Mouse (Mus musculus) embryonic facial prominence, embryonic 13.5 days (tissue): ENCODE results near the gene Vmo1. TPM values are rescaled to one million over a fixed set of nuclear protein-coding genes. Genes with fewer than 3 reads are reported as not detected.

ENCODE experiments used
- ATAC-seq: fragments of 200-750 bp; cut with Nextera tagmentation; 2 replicates; pipeline ENCODE4 v1.8.0; 2017; ENCODE audit warnings: low read depth; ENCODE audit not compliant: insufficient number of reproducible peaks, insufficient read depth, low FRiP score, low TSS enrichment
- H3K27ac ChIP-seq: fragments of 300-500 bp; sonication (generic); 2 replicates; pipeline ENCODE4 v1.5.1; 2015; ENCODE audit warnings: moderate library complexity, mild to moderate bottlenecking, inconsistent platforms
- H3K27me3 ChIP-seq: fragments of 300-500 bp; sonication (generic); 2 replicates; pipeline ENCODE4 v1.6.1; 2015; ENCODE audit warnings: mild to moderate bottlenecking, inconsistent platforms
- H3K36me3 ChIP-seq: fragments of 300-500 bp; sonication (generic); 2 replicates; pipeline ENCODE4 v1.6.1; 2015; ENCODE audit warnings: mild to moderate bottlenecking, inconsistent platforms
- H3K4me1 ChIP-seq: fragments of 300-500 bp; sonication (generic); 2 replicates; pipeline ENCODE4 v1.6.1; 2015; ENCODE audit warnings: inconsistent platforms
- H3K4me2 ChIP-seq: fragments of 300-500 bp; sonication (generic); 2 replicates; pipeline ENCODE4 v1.6.1; 2015; ENCODE audit warnings: moderate library complexity, mild to moderate bottlenecking, inconsistent platforms
- H3K4me3 ChIP-seq: fragments of 300-500 bp; sonication (generic); 2 replicates; pipeline ENCODE4 v1.5.1; 2015; ENCODE audit warnings: mild to moderate bottlenecking, inconsistent platforms
- H3K9ac ChIP-seq: fragments of 300-500 bp; sonication (generic); 2 replicates; pipeline ENCODE4 v1.6.1; 2015; ENCODE audit warnings: mild to moderate bottlenecking, inconsistent platforms
- H3K9me3 ChIP-seq: fragments of 300-500 bp; sonication (generic); 2 replicates; pipeline ENCODE4 v1.6.1; 2016; ENCODE audit warnings: inconsistent platforms
- WGBS: fragments of 180-500 bp; shearing (Covaris S2); methylation state at CpG from one replicate; pipeline ENCODE4 v1.1.7; 2015; ENCODE audit warnings: mixed read lengths; 5-methylcytosine and 5-hydroxymethylcytosine counted together
- polyA plus RNA-seq: library from polyadenylated mRNA; unstranded; fragments of >200 nt; fragmentation: Nextera tagmentation; extraction: Ambion mirVana; gene quantifications from 2 replicates; pipeline ENCODE4 v1.2.1, GENCODE M21; 2015

The Vmo1 gene
- polyA plus RNA-seq, 1 experiment from 2014 or later: not detected

DNA sequence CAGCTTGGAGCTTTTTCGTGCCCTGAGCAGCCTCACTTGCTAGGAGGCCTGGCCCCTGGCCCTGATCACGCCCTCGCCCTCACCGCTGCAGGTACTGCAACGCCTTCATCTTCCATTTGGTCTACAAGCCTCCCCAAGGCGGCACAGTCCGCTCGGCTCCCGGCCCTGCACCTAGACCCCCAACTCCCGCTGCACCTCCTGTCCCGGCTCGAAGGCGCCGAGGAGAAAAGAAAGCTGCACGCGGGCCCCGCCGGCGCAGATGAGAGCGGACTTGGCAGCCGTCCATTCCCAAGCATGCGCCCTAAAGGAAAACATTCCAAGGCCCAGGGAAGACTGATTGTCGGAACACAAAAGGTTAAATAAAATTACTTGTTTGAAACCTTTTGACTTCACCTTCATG lies 48.6 kb downstream of the Vmo1 start:
- Histone ChIP-seq H3K36me3 (no peaks in the 10 kb centered on the region), H3K9ac (peak overlapping the region; percentile 58), H3K4me3 (peak overlapping the region; percentile 33), H3K4me2 (peak overlapping the region; percentile 60), H3K27me3 (peaks cover 50% of the 10 kb centered on the region), H3K27ac (no peak overlapping the region), H3K4me1 (peaks cover 12% of the 10 kb centered on the region), H3K9me3 (no peaks in the 10 kb centered on the region)
- whole genome bisulfite sequencing: 4% methylated on average over 23 of the region's 23 CpGs
- ATAC-seq: no peak

DNA sequence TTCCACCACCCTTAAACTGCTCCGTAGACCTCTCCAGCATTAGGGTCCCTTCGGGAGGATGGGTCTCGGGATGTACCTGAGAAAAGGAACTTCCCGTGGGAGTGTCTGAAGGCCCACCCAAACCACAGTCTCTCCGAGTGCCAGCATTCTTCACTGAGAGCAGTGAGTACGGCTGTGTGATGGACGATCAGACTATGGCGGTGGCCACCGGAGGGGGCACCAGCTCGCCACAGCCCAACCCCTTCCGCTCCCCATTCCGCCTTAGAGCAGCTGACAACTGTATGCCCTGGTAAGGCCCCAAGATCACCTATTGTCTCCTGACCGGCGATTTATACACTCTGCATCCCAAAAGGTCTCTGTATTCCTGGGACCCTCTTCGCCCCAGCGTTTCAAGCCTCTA lies 49.2 kb downstream of the Vmo1 start:
- Histone ChIP-seq H3K27ac (no peak overlapping the region), H3K36me3 (no peaks in the 10 kb centered on the region), H3K9ac (peak overlapping the region; percentile 58), H3K4me2 (peak overlapping the region; percentile 60), H3K9me3 (no peaks in the 10 kb centered on the region), H3K4me3 (peak overlapping the region; percentile 33), H3K27me3 (peaks cover 56% of the 10 kb centered on the region), H3K4me1 (peaks cover 12% of the 10 kb centered on the region)
- WGBS: 19% methylated on average over 16 of the region's 16 CpGs
- no peak for ATAC-seq

DNA sequence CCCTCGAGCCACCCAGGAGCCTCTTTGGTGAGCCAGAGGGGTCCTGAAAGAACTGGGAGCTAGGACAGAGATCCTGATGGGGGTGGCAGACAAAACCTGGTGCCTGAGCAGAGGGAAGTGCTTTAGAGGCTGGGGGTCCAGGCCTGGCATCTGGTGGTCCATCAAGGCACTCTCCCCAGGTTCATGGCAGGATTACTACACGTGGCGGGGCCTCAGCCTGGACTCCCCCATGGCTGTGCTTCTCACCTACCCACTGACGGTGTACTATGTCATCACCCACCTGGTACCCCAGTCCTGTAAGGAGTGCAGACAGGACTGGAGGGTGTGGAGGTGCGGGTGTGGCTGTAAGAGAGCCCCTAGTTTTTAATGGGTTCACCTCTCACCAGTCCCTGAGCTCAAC lies 50.4 kb downstream of the Vmo1 start:
- H3K4me3 ChIP-seq: no peak overlapping the region
- H3K27me3 ChIP-seq: peaks cover 69% of the 10 kb centered on the region
- no peak overlapping the region for H3K27ac ChIP-seq
- no peaks in the 10 kb centered on the region for H3K9me3 ChIP-seq
- ATAC-seq: peak; percentile 39; the same call in 1 of the 2 replicates
- H3K4me1 ChIP-seq: peaks cover 22% of the 10 kb centered on the region
- WGBS: 75% methylated on average over 5 of the region's 5 CpGs
- no peak overlapping the region for H3K9ac ChIP-seq
- no peak overlapping the region for H3K4me2 ChIP-seq
- H3K36me3 ChIP-seq: no peaks in the 10 kb centered on the region

Other genes with a start within 250 kb of the Vmo1 start
- 0.32 and 0.67 TPM in 2 replicates for gene Alox12e, start 192.0 kb downstream of the Vmo1 start, polyA plus RNA-seq
- 0.87 and 1.3 TPM in 2 replicates for gene Alox15, start 162.6 kb downstream of the Vmo1 start, polyA plus RNA-seq
- 37.1 and 42.1 TPM in 2 replicates for gene Pelp1, start 104.6 kb downstream of the Vmo1 start, polyA plus RNA-seq
- gene Arrb2, start 82.0 kb downstream of the Vmo1 start, polyA plus RNA-seq: 18.1 and 19.4 TPM in 2 replicates
- gene Med11, start 62.7 kb downstream of the Vmo1 start, polyA plus RNA-seq: 40.8 and 44.7 TPM in 2 replicates
- 0.59 and 0.78 TPM in 2 replicates for gene Zmynd15, start 55.2 kb downstream of the Vmo1 start, polyA plus RNA-seq
- 2.4 and 2.6 TPM in 2 replicates for gene Cxcl16, start 54.6 kb downstream of the Vmo1 start, polyA plus RNA-seq
- gene Tm4sf5, start 9.4 kb downstream of the Vmo1 start, polyA plus RNA-seq: 0.69 TPM in 1 of 2 replicates, not detected in the other
- 0.45 TPM in 1 of 2 replicates, not detected in the other for gene Gltpd2, start 4.6 kb upstream of the Vmo1 start, polyA plus RNA-seq
- 837 and 839 TPM in 2 replicates for gene Psmb6, start 10.8 kb upstream of the Vmo1 start, polyA plus RNA-seq
- gene Gm40193, start 18.3 kb upstream of the Vmo1 start, polyA plus RNA-seq: not detected in 2 replicates
- gene Pld2, start 25.4 kb upstream of the Vmo1 start, polyA plus RNA-seq: 5.3 and 6.5 TPM in 2 replicates
- gene Mink1, start 48.3 kb upstream of the Vmo1 start, polyA plus RNA-seq: 14.6 and 16.5 TPM in 2 replicates
- not detected in 2 replicates for gene 4930544D05Rik, start 101.2 kb upstream of the Vmo1 start, polyA plus RNA-seq
- gene Chrne, start 104.6 kb upstream of the Vmo1 start, polyA plus RNA-seq: not detected in 2 replicates
- gene Gp1ba, start 124.5 kb upstream of the Vmo1 start, polyA plus RNA-seq: 0.10 and 0.37 TPM in 2 replicates
- gene Rnf167, start 132.6 kb upstream of the Vmo1 start, polyA plus RNA-seq: 131 and 135 TPM in 2 replicates
- 167 and 170 TPM in 2 replicates for gene Slc25a11, start 132.9 kb upstream of the Vmo1 start, polyA plus RNA-seq
- 1,478 and 1,672 TPM in 2 replicates for gene Pfn1, start 140.0 kb upstream of the Vmo1 start, polyA plus RNA-seq
- 18.3 and 19.7 TPM in 2 replicates for gene Eno3, start 142.6 kb upstream of the Vmo1 start, polyA plus RNA-seq
- 159 and 163 TPM in 2 replicates for gene Spag7, start 154.8 kb upstream of the Vmo1 start, polyA plus RNA-seq
- gene Camta2, start 173.5 kb upstream of the Vmo1 start, polyA plus RNA-seq: 13.4 TPM in 2 replicates
- gene Inca1, start 185.5 kb upstream of the Vmo1 start, polyA plus RNA-seq: 1.1 and 1.3 TPM in 2 replicates
- gene Kif1c, start 185.9 kb upstream of the Vmo1 start, polyA plus RNA-seq: 4.2 and 4.5 TPM in 2 replicates
- 6.0 and 7.6 TPM in 2 replicates for gene Zfp3, start 249.6 kb upstream of the Vmo1 start, polyA plus RNA-seq